Mouse (Mus musculus) ES-E14 (cell line): ENCODE data around the gene Itsn1.

Experiments used
- HCFC1 ChIP-seq: IDR thresholded peaks from 2 replicates; pipeline ENCODE4 v1.6.1; 2012; ENCODE audit warnings: low read length, inconsistent platforms, borderline replicate concordance; ENCODE audit not compliant: insufficient read depth
- MAFK ChIP-seq: IDR thresholded peaks from 2 replicates; pipeline ENCODE4 v1.6.1; 2014; ENCODE audit warnings: mild to moderate bottlenecking, low read depth, low read length, inconsistent platforms; ENCODE audit not compliant: insufficient read depth
- ZC3H11A ChIP-seq: IDR thresholded peaks from 2 replicates; pipeline ENCODE4 v1.6.1; 2012; ENCODE audit warnings: low read depth, mild to moderate bottlenecking, inconsistent platforms, low read length, borderline replicate concordance
- ZNF384 ChIP-seq: IDR thresholded peaks from 2 replicates; pipeline ENCODE4 v1.6.1; 2012; ENCODE audit warnings: low read depth, low read length, inconsistent platforms

- TF ChIP-seq MAFK: no peak
- no peak for TF ChIP-seq HCFC1
- TF ChIP-seq ZC3H11A: no peak
- TF ChIP-seq ZNF384: no peak
These were observed 38.2 kb downstream of the Itsn1 start for GRCm38 (mm10) chr16:91767165-91767701.
